Mouse (Mus musculus) myocyte (in vitro differentiated cells): ENCODE measurements at regions not wholly inside any gene's neighbourhood (a gene's known extent, or its start where the extent isn't known, plus 50 kb on each side); places are given as distances from the start of the nearest gene placed in this dataset.

Experiments used
- H3K27me3 ChIP-seq: one replicate; pipeline ENCODE4 v1.6.1; 2011; ENCODE audit not compliant: control insufficient read depth, insufficient read depth, insufficient read length
- H3K36me3 ChIP-seq: one replicate; pipeline ENCODE4 v1.6.1; 2011; ENCODE audit not compliant: control insufficient read depth, insufficient read depth
- H3K4me2 ChIP-seq: one replicate; pipeline ENCODE4 v1.6.1; 2011; ENCODE audit warnings: low read depth, control low read depth
- H3K4me3 ChIP-seq: one replicate; pipeline ENCODE4 v1.5.1; 2011; ENCODE audit warnings: mild to moderate bottlenecking, control low read depth, moderate library complexity
- H3K79me2 ChIP-seq: one replicate; pipeline ENCODE4 v1.6.1; 2011; ENCODE audit not compliant: control insufficient read depth, insufficient read depth
- H3ac ChIP-seq: one replicate; pipeline ENCODE4 v1.6.1; 2011; ENCODE audit not compliant: control insufficient read depth, insufficient read length
- CEBPB ChIP-seq: IDR thresholded peaks from 2 replicates; pipeline ENCODE4 v1.6.1; 2011; ENCODE audit warnings: mild to moderate bottlenecking, moderate library complexity; ENCODE audit not compliant: poor library complexity, insufficient read depth, severe bottlenecking
- E2F4 ChIP-seq: IDR thresholded peaks from one replicate; pipeline ENCODE4 v1.6.1; 2011; ENCODE audit warnings: mild to moderate bottlenecking, control low read depth, moderate library complexity; ENCODE audit not compliant: insufficient read depth
- MAX ChIP-seq: IDR thresholded peaks from one replicate; pipeline ENCODE4 v1.6.1; 2011; ENCODE audit warnings: low read depth, mild to moderate bottlenecking, control low read depth
- MYOD1 ChIP-seq, 3 experiments: IDR thresholded peaks; one replicate each; pipeline ENCODE4 v1.6.1; 2011; ENCODE audit warnings: control low read depth in 2 of 3, low read depth in 2 of 3, mild to moderate bottlenecking in 2 of 3, moderate library complexity in 1 of 3; ENCODE audit not compliant: insufficient read length in 2 of 3, control insufficient read depth in 1 of 3
- MYOG ChIP-seq, 3 experiments: IDR thresholded peaks; one replicate each; pipeline ENCODE4 v1.6.1; 2011; ENCODE audit warnings: control low read depth in 2 of 3, low read depth in 2 of 3, mild to moderate bottlenecking in 2 of 3; ENCODE audit not compliant: insufficient read length in 2 of 3, control insufficient read depth in 1 of 3, insufficient read depth in 1 of 3
- POLR2A ChIP-seq: IDR thresholded peaks from one replicate; pipeline ENCODE4 v1.6.1; 2011; ENCODE audit warnings: low read depth, mild to moderate bottlenecking, control low read depth, moderate library complexity; ENCODE audit not compliant: insufficient read length
- POLR2AphosphoS2 ChIP-seq: IDR thresholded peaks from one replicate; pipeline ENCODE4 v1.6.1; 2011; ENCODE audit warnings: low read depth, control low read depth; ENCODE audit not compliant: insufficient read length
- REST ChIP-seq: IDR thresholded peaks from one replicate; pipeline ENCODE4 v1.6.1; 2011; ENCODE audit warnings: mild to moderate bottlenecking, control low read depth, moderate library complexity; ENCODE audit not compliant: insufficient read depth, insufficient read length
- SRF ChIP-seq: IDR thresholded peaks from one replicate; pipeline ENCODE4 v1.6.1; 2011; ENCODE audit warnings: low read depth; ENCODE audit not compliant: control insufficient read depth, insufficient read length
- TCF12 ChIP-seq: IDR thresholded peaks from one replicate; pipeline ENCODE4 v1.6.1; 2011; ENCODE audit warnings: mild to moderate bottlenecking, control low read depth; ENCODE audit not compliant: poor library complexity, insufficient read depth, severe bottlenecking
- TCF3 ChIP-seq: IDR thresholded peaks from one replicate; pipeline ENCODE4 v1.6.1; 2011; ENCODE audit warnings: low read depth, control low read depth; ENCODE audit not compliant: insufficient read length
- USF1 ChIP-seq: IDR thresholded peaks from one replicate; pipeline ENCODE4 v1.6.1; 2011; ENCODE audit warnings: low read depth, mild to moderate bottlenecking, control low read depth, moderate library complexity

GRCm38 (mm10) chr11:20934191-20935062 lies 103.6 kb upstream of the Lgalsl start:
- Histone ChIP-seq H3K4me3 (no peak overlapping the region), H3K36me3 (no peaks in the 10 kb centered on the region), H3K4me2 (no peak overlapping the region), H3ac (no peak overlapping the region), H3K79me2 (no peaks in the 10 kb centered on the region), H3K27me3 (no peaks in the 10 kb centered on the region)
- TF ChIP-seq SRF, result no peak
- TF ChIP-seq USF1, result no peak
- no peak for TF ChIP-seq TCF12
- TF ChIP-seq POLR2A, result no peak
- no peak for TF ChIP-seq CEBPB
- TF ChIP-seq TCF3, result no peak
- no peak for TF ChIP-seq MYOG (IDR thresholded peaks at IDR 0.05; ENCODE audit: control insufficient read depth in 1 of 3, insufficient read depth in 1 of 3, insufficient read length in 2 of 3, low read depth in 2 of 3)
- TF ChIP-seq MAX, result no peak
- no peak for TF ChIP-seq MYOD1 (IDR thresholded peaks at IDR 0.05; ENCODE audit: control insufficient read depth in 1 of 3, insufficient read length in 2 of 3, low read depth in 2 of 3)
- no peak for TF ChIP-seq POLR2AphosphoS2
- TF ChIP-seq REST, result no peak
- no peak for TF ChIP-seq E2F4

- H3K4me3 ChIP-seq, result no peak overlapping the region
- no peaks in the 10 kb centered on the region for H3K36me3 ChIP-seq
- H3K4me2 ChIP-seq, result no peak overlapping the region
- no peaks in the 10 kb centered on the region for H3K79me2 ChIP-seq
- no peak overlapping the region for H3ac ChIP-seq
- no peak for TF ChIP-seq TCF3
- TF ChIP-seq E2F4, result no peak
- TF ChIP-seq SRF, result no peak
- no peak for TF ChIP-seq TCF12
- no peak for TF ChIP-seq MYOG (IDR thresholded peaks at IDR 0.05; ENCODE audit: control insufficient read depth in 1 of 3, insufficient read depth in 1 of 3, insufficient read length in 2 of 3, low read depth in 2 of 3)
- no peak for TF ChIP-seq POLR2AphosphoS2
- TF ChIP-seq CEBPB, result no peak
- TF ChIP-seq POLR2A, result no peak
- TF ChIP-seq MYOD1 (IDR thresholded peaks at IDR 0.05; ENCODE audit: control insufficient read depth in 1 of 3, insufficient read length in 2 of 3, low read depth in 2 of 3), result no peak
- no peak for TF ChIP-seq USF1
- TF ChIP-seq MAX, result no peak
- TF ChIP-seq REST, result no peak
- H3K27me3 ChIP-seq, result no peaks in the 10 kb centered on the region
These were observed 104.2 kb upstream of the Lgalsl start for GRCm38 (mm10) chr11:20935063-20935370.

GRCm38 (mm10) chr11:20935910-20936309 lies 105.1 kb upstream of the Lgalsl start:
- no peak for TF ChIP-seq USF1
- no peak for TF ChIP-seq CEBPB
- no peak for TF ChIP-seq MYOG (IDR thresholded peaks at IDR 0.05; ENCODE audit: control insufficient read depth in 1 of 3, insufficient read depth in 1 of 3, insufficient read length in 2 of 3, low read depth in 2 of 3)
- no peak for TF ChIP-seq TCF12
- no peak for TF ChIP-seq MAX
- TF ChIP-seq MYOD1 (IDR thresholded peaks at IDR 0.05; ENCODE audit: control insufficient read depth in 1 of 3, insufficient read length in 2 of 3, low read depth in 2 of 3), result no peak
- no peak for TF ChIP-seq POLR2A
- TF ChIP-seq POLR2AphosphoS2, result no peak
- TF ChIP-seq E2F4, result no peak
- TF ChIP-seq REST, result no peak
- TF ChIP-seq SRF, result no peak
- no peak for TF ChIP-seq TCF3
- Histone ChIP-seq H3K36me3 (no peaks in the 10 kb centered on the region), H3K79me2 (no peaks in the 10 kb centered on the region), H3K4me3 (no peak overlapping the region), H3ac (no peak overlapping the region), H3K4me2 (no peak overlapping the region), H3K27me3 (no peaks in the 10 kb centered on the region)

GRCm38 (mm10) chr11:20936996-20937395 lies 106.1 kb upstream of the Lgalsl start:
- Histone ChIP-seq H3K4me2 (no peak overlapping the region), H3K27me3 (no peaks in the 10 kb centered on the region), H3K4me3 (no peak overlapping the region), H3ac (no peak overlapping the region), H3K79me2 (no peaks in the 10 kb centered on the region), H3K36me3 (no peaks in the 10 kb centered on the region)
- no peak for TF ChIP-seq TCF12
- TF ChIP-seq POLR2A, result no peak
- no peak for TF ChIP-seq SRF
- TF ChIP-seq CEBPB, result no peak
- TF ChIP-seq MAX, result no peak

GRCm38 (mm10) chr11:20937942-20938341 lies 107.1 kb upstream of the Lgalsl start:
- Histone ChIP-seq H3ac (no peak overlapping the region), H3K27me3 (no peaks in the 10 kb centered on the region), H3K4me3 (no peak overlapping the region), H3K4me2 (no peak overlapping the region), H3K36me3 (no peaks in the 10 kb centered on the region), H3K79me2 (no peaks in the 10 kb centered on the region)
- TF ChIP-seq REST (no peak), MYOG (IDR thresholded peaks at IDR 0.05; ENCODE audit: control insufficient read depth in 1 of 3, insufficient read depth in 1 of 3, insufficient read length in 2 of 3, low read depth in 2 of 3) (no peak), MYOD1 (IDR thresholded peaks at IDR 0.05; ENCODE audit: control insufficient read depth in 1 of 3, insufficient read length in 2 of 3, low read depth in 2 of 3) (no peak), E2F4 (no peak), TCF3 (no peak), USF1 (no peak), POLR2A (no peak), POLR2AphosphoS2 (no peak), CEBPB (no peak)
